Mouse (Mus musculus) brain, embryonic 14.5 days (tissue): ENCODE measurements around the gene Zbtb8os. TPM values are rescaled to one million over a fixed set of nuclear protein-coding genes. Genes with fewer than 3 reads are reported as not detected.

ENCODE experiments used
- DNase-seq: peaks from one replicate; pipeline ENCODE4 v3.0.0-alpha.2; 2011; ENCODE audit warnings: low read depth
- CTCF ChIP-seq: fragments of 200-500 bp; IDR thresholded peaks from 2 replicates; pipeline ENCODE4 v1.5.1; 2012; ENCODE audit warnings: inconsistent platforms, mild to moderate bottlenecking, moderate library complexity, borderline replicate concordance; ENCODE audit not compliant: insufficient read depth, insufficient read length; ENCODE audit errors: extremely low read depth
- POLR2A ChIP-seq: fragments of 200-500 bp; IDR thresholded peaks from 2 replicates; pipeline ENCODE4 v1.6.1; 2012; ENCODE audit warnings: mild to moderate bottlenecking, inconsistent platforms, borderline replicate concordance; ENCODE audit not compliant: poor library complexity, insufficient read depth, insufficient read length, severe bottlenecking; ENCODE audit errors: extremely low read depth
- polyA plus RNA-seq: library from polyadenylated mRNA; depleted of rRNA; stranded (reverse); fragments of >200 nt; gene quantifications from 2 replicates; pipeline ENCODE4 v1.2.3, GENCODE M21; 2012

Zbtb8os gene
- polyA plus RNA-seq, 1 experiment: 17.9 TPM

GRCm38 (mm10) chr4:129297724-129298123, 37.8 kb upstream of the Zbtb8os start:
- DNase-seq: no peak
- TF ChIP-seq CTCF (no peak), POLR2A (no peak)

GRCm38 (mm10) chr4:129299121-129299520, 36.4 kb upstream of the Zbtb8os start:
- TF ChIP-seq CTCF (no peak), POLR2A (no peak)

GRCm38 (mm10) chr4:129303401-129303800, 32.1 kb upstream of the Zbtb8os start:
- TF ChIP-seq CTCF (no peak), POLR2A (no peak)
- peak; percentile 11 for DNase-seq

More at GRCm38 (mm10) chr4:129299121-129299520, 36.4 kb upstream of the Zbtb8os start:
- DNase-seq: peak; percentile 36

- DNase-seq: no peak
- TF ChIP-seq POLR2A: no peak
- TF ChIP-seq CTCF: no peak
These were observed 31.7 kb upstream of the Zbtb8os start for GRCm38 (mm10) chr4:129303816-129304215.

- DNase-seq: no peak
- TF ChIP-seq POLR2A: no peak
- no peak for TF ChIP-seq CTCF
These were observed 31.2 kb upstream of the Zbtb8os start for GRCm38 (mm10) chr4:129304306-129304705.

GRCm38 (mm10) chr4:129307936-129308335, 27.6 kb upstream of the Zbtb8os start:
- TF ChIP-seq CTCF (no peak), POLR2A (no peak)
- no peak for DNase-seq

- no peak for TF ChIP-seq POLR2A
- TF ChIP-seq CTCF: no peak
- no peak for DNase-seq
These were observed 21.6 kb upstream of the Zbtb8os start for GRCm38 (mm10) chr4:129313886-129314285.

GRCm38 (mm10) chr4:129320876-129321275, 14.6 kb upstream of the Zbtb8os start:
- DNase-seq: no peak
- no peak for TF ChIP-seq CTCF
- no peak for TF ChIP-seq POLR2A

- DNase-seq: no peak
- TF ChIP-seq POLR2A: no peak
- TF ChIP-seq CTCF: no peak
These were observed 13.5 kb upstream of the Zbtb8os start for GRCm38 (mm10) chr4:129322042-129322441.

GRCm38 (mm10) chr4:129323491-129323890, 12.0 kb upstream of the Zbtb8os start:
- DNase-seq: no peak
- TF ChIP-seq CTCF: no peak
- TF ChIP-seq POLR2A: no peak

GRCm38 (mm10) chr4:129324756-129325155, 10.7 kb upstream of the Zbtb8os start:
- TF ChIP-seq POLR2A (no peak), CTCF (no peak)
- no peak for DNase-seq

- TF ChIP-seq CTCF: no peak
- no peak for TF ChIP-seq POLR2A
- DNase-seq: no peak
These were observed 9.3 kb upstream of the Zbtb8os start for GRCm38 (mm10) chr4:129326191-129326590.
